ENCODE assay signal across 20 mouse cellular contexts in the genomic region with DNA sequence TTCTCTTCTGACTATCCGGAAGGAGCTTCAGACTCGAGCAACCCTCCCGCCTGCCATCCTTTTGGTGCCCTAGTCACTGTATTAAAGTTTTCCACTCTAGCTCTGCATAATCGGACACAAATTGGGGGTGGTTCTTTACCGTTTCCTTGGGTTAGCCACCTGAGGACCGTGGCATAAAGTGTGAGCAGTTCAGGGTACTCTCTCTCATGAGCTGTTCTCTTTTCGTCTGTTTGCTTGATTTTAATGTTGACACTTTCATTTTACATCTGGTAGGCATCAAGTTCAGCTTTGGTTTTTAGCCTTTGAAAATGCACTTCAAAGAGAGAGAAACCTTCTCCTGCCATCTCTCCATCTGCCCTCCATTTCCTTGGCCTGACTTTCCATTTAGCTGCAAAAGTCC.
DNase-seq lines count a peak whose midpoint lies in the region; ATAC-seq and TF ChIP-seq lines count a peak whose summit lies in the region.
"Had no signal": no experiment of that assay in that cellular context is flagged by ENCODE, and none has a peak within 500 bp of the region (broad histone marks: within the 10 kb centered on the region; RNA-seq: fewer than 3 reads in every experiment).

No protein-coding gene starts in this region.

- no peak overlapping the region for H3K4me2 ChIP-seq in embryonic facial prominence, embryonic 11.5 days (ENCODE audit: low read depth, low read length)
- H3K4me2 ChIP-seq in limb, embryonic 12.5 days, result peak overlapping the region; percentile 27; the same call in 1 of the 2 replicates
- H3K4me2 ChIP-seq: heart, embryonic 11.5 days; lung, embryonic 15.5 days had no signal

- 47% methylated on average over 7 of the region's 7 CpGs for WGBS in embryonic facial prominence, embryonic 11.5 days
- 65% methylated on average over 7 of the region's 7 CpGs for WGBS in embryonic facial prominence, embryonic 10.5 days
- WGBS in spleen, adult 2 months, result 71% methylated on average over 7 of the region's 7 CpGs
- WGBS in limb, embryonic 12.5 days, result 35% methylated on average over 7 of the region's 7 CpGs

- DNase-seq in embryonic facial prominence, embryonic 11.5 days (ENCODE audit: low spot score), result peak; percentile 26
- no peak for DNase-seq in embryonic facial prominence, embryonic 10.5 days (ENCODE audit: low spot score)
- DNase-seq in spleen, adult 2 months (ENCODE audit: low read depth in 1 of 2, low spot score in 2 of 2), result no peak
- no peak for DNase-seq in spleen, postnatal 4 days (ENCODE audit: low spot score in 2 of 2)
- no peak for DNase-seq in left cerebral cortex, adult 9 months (ENCODE audit: low spot score in 2 of 2)
- no peak for DNase-seq in adrenal gland, adult 2 months
- DNase-seq: cerebellum, adult 18-20 months; cerebellum, postnatal 25 days; forebrain, postnatal 0 days; heart, postnatal 10 days; kidney, adult 8-10 months; kidney, postnatal 25 days; lung, postnatal 4 days had no signal

- no peaks in the 10 kb centered on the region for H3K36me3 ChIP-seq in embryonic facial prominence, embryonic 11.5 days (replicated peaks; ENCODE audit: control insufficient read depth, insufficient read depth, low read depth, low read length)
- H3K36me3 ChIP-seq in embryonic facial prominence, embryonic 10.5 days (replicated peaks), result no peaks in the 10 kb centered on the region
- H3K36me3 ChIP-seq in spleen, adult 2 months (ENCODE audit: control insufficient read depth, insufficient read depth, low read length), result no peaks in the 10 kb centered on the region
- no peaks in the 10 kb centered on the region for H3K36me3 ChIP-seq in limb, embryonic 12.5 days
- H3K36me3 ChIP-seq: lung, embryonic 15.5 days had no signal

- no peak for TF ChIP-seq CTCF in spleen, adult 2 months (IDR thresholded peaks at IDR 0.05; ENCODE audit: extremely low read depth, insufficient read depth, insufficient read length, insufficient replicate concordance)

- TF ChIP-seq POLR2A in spleen, adult 2 months (IDR thresholded peaks at IDR 0.05; ENCODE audit: low read depth, low read length), result no peak

- H3K9ac ChIP-seq in embryonic facial prominence, embryonic 11.5 days (replicated peaks; ENCODE audit: low read length), result no peak overlapping the region
- H3K9ac ChIP-seq in limb, embryonic 12.5 days (replicated peaks), result no peak overlapping the region
- H3K9ac ChIP-seq: forebrain, postnatal 0 days; liver, embryonic 14.5 days; lung, embryonic 15.5 days had no signal

- no peak overlapping the region for H3K4me3 ChIP-seq in embryonic facial prominence, embryonic 11.5 days (ENCODE audit: low read depth, low read length)
- H3K4me3 ChIP-seq in embryonic facial prominence, embryonic 10.5 days, result no peak overlapping the region
- peak overlapping the region; percentile 10; the same call in 1 of the 2 replicates for H3K4me3 ChIP-seq in spleen, adult 2 months (ENCODE audit: extremely low read depth, insufficient read depth, insufficient read length)
- H3K4me3 ChIP-seq in limb, embryonic 12.5 days (replicated peaks), result no peak overlapping the region
- H3K4me3 ChIP-seq: lung, embryonic 15.5 days had no signal

- no peak for ATAC-seq in embryonic facial prominence, embryonic 11.5 days (replicated peaks; ENCODE audit: insufficient number of reproducible peaks, low FRiP score, low TSS enrichment, low read depth)
- peak; percentile 24 for ATAC-seq in activated CD4-positive, CD25-positive, alpha-beta regulatory T cell, adult 4 months
- ATAC-seq in limb, embryonic 12.5 days (ENCODE audit: insufficient number of reproducible peaks, insufficient read depth, low FRiP score, low TSS enrichment, low read depth), result no peak
- ATAC-seq: forebrain, postnatal 0 days; midbrain, embryonic 16.5 days had no signal

- no peak overlapping the region for H3K27ac ChIP-seq in embryonic facial prominence, embryonic 11.5 days (replicated peaks; ENCODE audit: low read depth, low read length)
- no peak overlapping the region for H3K27ac ChIP-seq in embryonic facial prominence, embryonic 10.5 days (replicated peaks)
- H3K27ac ChIP-seq in spleen, adult 2 months (ENCODE audit: insufficient read depth, low read length), result peak overlapping the region; percentile 62
- peak overlapping the region; percentile 56; the same call in 1 of the 2 replicates for H3K27ac ChIP-seq in limb, embryonic 12.5 days
- H3K27ac ChIP-seq: liver, embryonic 14.5 days; lung, embryonic 15.5 days had no signal

- H3K4me1 ChIP-seq in embryonic facial prominence, embryonic 11.5 days (ENCODE audit: control insufficient read depth, insufficient read depth, low read length), result peaks cover 6% of the 10 kb centered on the region
- peaks cover 21% of the 10 kb centered on the region for H3K4me1 ChIP-seq in embryonic facial prominence, embryonic 10.5 days
- H3K4me1 ChIP-seq in spleen, adult 2 months (ENCODE audit: control insufficient read depth, insufficient read depth, insufficient read length), result peaks cover 3% of the 10 kb centered on the region; the same call in 1 of the 2 replicates
- H3K4me1 ChIP-seq in limb, embryonic 12.5 days (replicated peaks), result peaks cover 22% of the 10 kb centered on the region

- H3K9me3 ChIP-seq in embryonic facial prominence, embryonic 11.5 days (replicated peaks; ENCODE audit: control insufficient read depth, low read length), result no peaks in the 10 kb centered on the region
- H3K9me3 ChIP-seq in embryonic facial prominence, embryonic 10.5 days, result no peaks in the 10 kb centered on the region
- no peaks in the 10 kb centered on the region for H3K9me3 ChIP-seq in limb, embryonic 12.5 days
- H3K9me3 ChIP-seq: lung, embryonic 15.5 days had no signal

- H3K27me3 ChIP-seq in embryonic facial prominence, embryonic 11.5 days (ENCODE audit: control insufficient read depth, insufficient read depth, low read length), result no peaks in the 10 kb centered on the region
- no peaks in the 10 kb centered on the region; the same call in 1 of the 2 replicates for H3K27me3 ChIP-seq in embryonic facial prominence, embryonic 10.5 days (replicated peaks; ENCODE audit: low read depth, poor library complexity, severe bottlenecking)
- no peaks in the 10 kb centered on the region for H3K27me3 ChIP-seq in spleen, adult 2 months (ENCODE audit: control insufficient read depth, insufficient read depth, low read length)
- no peaks in the 10 kb centered on the region for H3K27me3 ChIP-seq in limb, embryonic 12.5 days
- H3K27me3 ChIP-seq: CH12.LX; lung, embryonic 15.5 days had no signal

Comparison
In these comparisons a context has a peak if more than half of its experiments do, and no peak if none do; other contexts are left out.
1. H3K27ac ChIP-seq: peak in spleen, adult 2 months (single experiment) and limb, embryonic 12.5 days (single experiment); none in embryonic facial prominence, embryonic 11.5 days (single experiment) and embryonic facial prominence, embryonic 10.5 days (single experiment).